Mouse (Mus musculus): ENCODE results near the gene Slc29a4. TPM values are rescaled to one million over a fixed set of nuclear protein-coding genes. Genes with fewer than 3 reads are reported as not detected.

Gene Slc29a4
- 2.3 TPM for polyA plus RNA-seq (2015; fragmentation: Illumina TruSeq; extraction: RNeasy Lipid Tissue Mini Kit (QIAGEN cat#74804); ENCODE audit: insufficient read depth, low read depth, low replicate concordance)

DNA sequence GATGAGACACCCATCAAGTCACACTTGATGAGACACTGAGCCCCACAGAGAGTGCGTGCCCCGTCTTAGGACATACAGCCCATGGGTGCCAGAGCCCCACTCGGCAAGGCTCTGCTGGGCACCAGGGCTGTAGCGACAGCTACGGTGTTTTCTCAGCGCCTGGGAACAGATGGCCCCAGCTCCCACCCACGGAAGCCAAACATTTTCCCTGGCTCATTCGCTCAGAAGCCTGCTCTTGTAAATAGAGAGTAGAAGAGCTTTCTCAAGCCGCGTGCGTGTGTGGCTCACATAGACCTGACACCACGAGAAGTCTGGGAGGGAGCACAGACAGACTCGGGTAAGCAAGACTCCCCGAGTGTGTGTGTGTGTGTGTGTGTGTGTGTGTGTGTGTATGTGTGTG lies at the start of gene Slc29a4:
TSS of gene Slc29a4 (plus strand) at position 265 of the 400 bp plus-strand sequence.

Other genes with a start within 250 kb of the Slc29a4 start
- gene Ap5z1, start 228.6 kb upstream of the Slc29a4 start, polyA plus RNA-seq (2015; fragmentation: Illumina TruSeq; extraction: RNeasy Lipid Tissue Mini Kit (QIAGEN cat#74804); ENCODE audit: insufficient read depth, low read depth, low replicate concordance), result 5.9 TPM
- gene Papolb, start 162.4 kb upstream of the Slc29a4 start, polyA plus RNA-seq (2015; fragmentation: Illumina TruSeq; extraction: RNeasy Lipid Tissue Mini Kit (QIAGEN cat#74804); ENCODE audit: insufficient read depth, low read depth, low replicate concordance), result not detected
- 1.0 TPM for gene Radil, start 141.4 kb upstream of the Slc29a4 start, polyA plus RNA-seq (2015; fragmentation: Illumina TruSeq; extraction: RNeasy Lipid Tissue Mini Kit (QIAGEN cat#74804); ENCODE audit: insufficient read depth, low read depth, low replicate concordance)
- gene Mmd2, start 83.7 kb upstream of the Slc29a4 start, polyA plus RNA-seq (2015; fragmentation: Illumina TruSeq; extraction: RNeasy Lipid Tissue Mini Kit (QIAGEN cat#74804); ENCODE audit: insufficient read depth, low read depth, low replicate concordance), result 0.72 TPM
- 10.0 TPM for gene Wipi2, start 64.8 kb upstream of the Slc29a4 start, polyA plus RNA-seq (2015; fragmentation: Illumina TruSeq; extraction: RNeasy Lipid Tissue Mini Kit (QIAGEN cat#74804); ENCODE audit: insufficient read depth, low read depth, low replicate concordance)
- gene Tnrc18, start 125.2 kb downstream of the Slc29a4 start, polyA plus RNA-seq (2015; fragmentation: Illumina TruSeq; extraction: RNeasy Lipid Tissue Mini Kit (QIAGEN cat#74804); ENCODE audit: insufficient read depth, low read depth, low replicate concordance), result 8.3 TPM
- gene Fbxl18, start 202.9 kb downstream of the Slc29a4 start, polyA plus RNA-seq (2015; fragmentation: Illumina TruSeq; extraction: RNeasy Lipid Tissue Mini Kit (QIAGEN cat#74804); ENCODE audit: insufficient read depth, low read depth, low replicate concordance), result 2.4 TPM
- gene Actb, start 214.2 kb downstream of the Slc29a4 start, polyA plus RNA-seq (2015; fragmentation: Illumina TruSeq; extraction: RNeasy Lipid Tissue Mini Kit (QIAGEN cat#74804); ENCODE audit: insufficient read depth, low read depth, low replicate concordance), result 335 TPM

Measured in pancreas, adult 10 weeks (tissue).